Mouse (Mus musculus) urinary bladder, postnatal 25 days (tissue): Measurements from ENCODE around the gene Grm1.

Experiments used
- DNase-seq: peaks from one replicate; pipeline ENCODE4 v3.0.0; 2022; ENCODE audit warnings: low spot score

The Grm1 gene

GRCm38 (mm10) chr10:10710837-10711236 is 371.3 kb downstream of the Grm1 start:
- DNase-seq: no peak

GRCm38 (mm10) chr10:10710359-10710758 is 371.8 kb downstream of the Grm1 start:
- no peak for DNase-seq

GRCm38 (mm10) chr10:10708031-10708430 is 374.1 kb downstream of the Grm1 start:
- DNase-seq: no peak

- DNase-seq: no peak
Measured at GRCm38 (mm10) chr10:10701326-10701725, 380.8 kb downstream of the Grm1 start.

- DNase-seq: no peak
Measured at GRCm38 (mm10) chr10:10700903-10701302, 381.3 kb downstream of the Grm1 start.

- no peak for DNase-seq
Measured at GRCm38 (mm10) chr10:10697497-10697896, 384.7 kb downstream of the Grm1 start.

- DNase-seq: no peak
Measured at GRCm38 (mm10) chr10:10689668-10690223, 392.4 kb downstream of the Grm1 start.

GRCm38 (mm10) chr10:10688907-10689667 is 393.1 kb downstream of the Grm1 start:
- no peak for DNase-seq

- no peak for DNase-seq
Measured at GRCm38 (mm10) chr10:10681048-10681447, 401.1 kb downstream of the Grm1 start, which contains the start of gene Gm10944. Gene Gm10944 (plus strand): TSS chr10:10681348.

GRCm38 (mm10) chr10:10659976-10660375 is 422.2 kb downstream of the Grm1 start:
- DNase-seq: no peak

- no peak for DNase-seq
Measured at GRCm38 (mm10) chr10:10659161-10659560, 423.0 kb downstream of the Grm1 start.

GRCm38 (mm10) chr10:10656621-10657020 is 425.5 kb downstream of the Grm1 start:
- DNase-seq: no peak

GRCm38 (mm10) chr10:10655991-10656390 is 426.2 kb downstream of the Grm1 start:
- DNase-seq: no peak
